Mouse (Mus musculus): ENCODE measurements around the gene Pafah1b1. TPM values are rescaled to one million over a fixed set of nuclear protein-coding genes. Genes with fewer than 3 reads are reported as not detected.

Pafah1b1 gene
- polyA plus RNA-seq, 1 experiment from 2014 or later: 49.5 TPM

DNA sequence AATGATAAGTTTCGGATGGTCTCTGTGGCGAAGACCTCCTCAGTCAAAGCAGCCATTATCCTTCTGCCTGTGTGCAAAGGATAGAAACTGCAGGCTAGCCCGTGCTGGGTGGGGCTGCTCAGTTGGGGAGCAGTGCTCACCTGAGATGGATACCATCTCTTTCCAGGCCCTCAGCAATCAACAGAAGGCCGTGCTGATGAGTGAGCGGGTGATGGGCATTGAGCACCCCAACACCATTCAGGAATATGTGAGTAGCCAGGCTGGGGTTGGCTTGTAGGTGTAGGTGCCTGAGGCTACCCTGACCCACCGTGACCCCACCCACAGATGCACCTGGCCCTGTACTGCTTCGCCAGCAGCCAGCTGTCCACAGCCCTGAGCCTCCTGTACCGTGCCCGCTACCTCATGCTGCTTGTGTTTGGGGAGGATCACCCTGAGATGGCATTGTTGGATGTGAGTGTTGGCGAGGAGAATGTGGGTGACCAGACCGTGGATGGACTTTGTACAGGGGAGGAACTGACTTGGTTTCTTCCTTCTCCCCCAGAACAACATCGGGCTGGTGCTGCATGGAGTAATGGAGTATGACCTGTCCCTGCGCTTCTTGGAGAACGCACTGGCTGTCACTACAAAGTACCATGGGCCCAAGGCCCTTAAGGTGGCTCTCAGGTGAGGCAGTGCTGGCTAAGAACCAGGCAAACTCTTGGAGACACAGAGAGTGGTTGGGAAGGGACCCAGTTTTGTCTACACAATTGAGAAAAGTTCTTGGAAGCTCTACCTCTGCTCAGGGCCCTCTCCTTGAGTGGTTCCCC lies 57.5 kb downstream of the Pafah1b1 start:
- Histone ChIP-seq H3K27ac (no peak overlapping the region), H3K27me3 (ENCODE audit: insufficient read depth, poor library complexity, severe bottlenecking) (no peaks in the 10 kb centered on the region), H3K9me3 (no peaks in the 10 kb centered on the region), H3K4me3 (no peak overlapping the region), H3K4me1 (replicated peaks) (no peaks in the 10 kb centered on the region), H3K36me3 (peaks cover 86% of the 10 kb centered on the region)
- DNase-seq (ENCODE audit: low spot score): no peak
- 93% methylated on average over 14 of the region's 14 CpGs for WGBS

DNA sequence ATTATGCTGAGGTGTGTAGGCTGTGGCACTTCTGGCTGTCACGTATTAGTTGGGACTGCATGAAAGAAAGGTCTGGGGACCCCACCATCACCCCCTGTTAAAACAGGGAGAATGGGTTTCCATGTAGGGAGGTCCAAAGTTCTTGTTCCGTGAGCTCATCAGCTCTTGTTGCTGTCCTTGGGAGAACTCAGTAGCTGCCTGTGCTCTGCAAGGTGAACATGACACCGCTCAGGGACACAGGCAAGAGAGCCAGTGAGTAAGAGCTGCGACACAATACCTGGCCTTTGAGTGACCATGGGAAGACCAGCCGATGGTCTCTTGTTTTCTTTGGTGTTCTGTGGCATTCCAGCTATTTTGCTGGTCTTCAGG lies 58.2 kb downstream of the Pafah1b1 start:
- 93% methylated on average over 5 of the region's 5 CpGs for WGBS
- Histone ChIP-seq H3K27ac (no peak overlapping the region), H3K9me3 (no peaks in the 10 kb centered on the region), H3K4me1 (replicated peaks) (no peaks in the 10 kb centered on the region), H3K4me3 (no peak overlapping the region), H3K27me3 (ENCODE audit: insufficient read depth, poor library complexity, severe bottlenecking) (no peaks in the 10 kb centered on the region), H3K36me3 (peaks cover 93% of the 10 kb centered on the region)
- no peak for DNase-seq (ENCODE audit: low spot score)

- Histone ChIP-seq H3K4me3 (no peak overlapping the region), H3K4me1 (replicated peaks) (no peaks in the 10 kb centered on the region), H3K27me3 (ENCODE audit: insufficient read depth, poor library complexity, severe bottlenecking) (no peaks in the 10 kb centered on the region), H3K27ac (no peak overlapping the region), H3K36me3 (peaks cover 98% of the 10 kb centered on the region), H3K9me3 (no peaks in the 10 kb centered on the region)
- DNase-seq (ENCODE audit: low spot score): no peak
- 94% methylated on average over 17 of the region's 17 CpGs for WGBS
These were observed 58.7 kb downstream of the Pafah1b1 start for GRCm38 (mm10) chr11:74665631-74666283.

- Histone ChIP-seq H3K36me3 (peaks cover 100% of the 10 kb centered on the region), H3K4me3 (no peak overlapping the region)
These were observed 59.6 kb downstream of the Pafah1b1 start for GRCm38 (mm10) chr11:74664906-74665305.

GRCm38 (mm10) chr11:74664279-74664678 lies 60.2 kb downstream of the Pafah1b1 start:
- WGBS: 85% methylated on average over 3 of the region's 3 CpGs
- no peak for DNase-seq (ENCODE audit: low spot score)
- no peak overlapping the region for H3K27ac ChIP-seq

More at GRCm38 (mm10) chr11:74664906-74665305, 59.6 kb downstream of the Pafah1b1 start:
- DNase-seq (ENCODE audit: low spot score): no peak
- Histone ChIP-seq H3K9me3 (no peaks in the 10 kb centered on the region), H3K4me1 (replicated peaks) (no peaks in the 10 kb centered on the region), H3K27ac (no peak overlapping the region), H3K27me3 (ENCODE audit: insufficient read depth, poor library complexity, severe bottlenecking) (no peaks in the 10 kb centered on the region)
- 94% methylated on average over 8 of the region's 8 CpGs for WGBS

DNA sequence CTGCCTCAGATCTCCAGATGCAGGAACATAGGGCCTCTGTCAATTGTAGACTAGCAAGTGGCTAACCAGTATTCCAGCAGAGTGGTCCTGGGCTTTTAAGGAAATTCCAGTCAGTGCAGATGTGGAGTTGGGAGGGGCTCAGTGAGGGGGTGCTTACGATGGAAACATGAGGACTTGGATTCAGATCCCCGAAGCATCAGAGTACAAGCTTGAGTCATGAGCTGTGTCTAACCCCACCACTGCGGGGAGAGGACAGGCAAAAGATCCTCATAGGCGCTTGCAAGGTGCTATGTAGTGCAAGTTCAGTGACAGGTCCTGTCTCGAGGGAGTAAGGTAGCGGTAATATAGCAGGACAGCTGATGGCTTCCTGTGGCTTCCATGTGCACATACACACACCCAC lies 62.2 kb downstream of the Pafah1b1 start:
- 91% methylated on average over 6 of the region's 6 CpGs for WGBS
- DNase-seq (ENCODE audit: low spot score): no peak

More at GRCm38 (mm10) chr11:74664279-74664678, 60.2 kb downstream of the Pafah1b1 start:
- Histone ChIP-seq H3K4me3 (no peak overlapping the region), H3K36me3 (peaks cover 100% of the 10 kb centered on the region), H3K4me1 (replicated peaks) (no peaks in the 10 kb centered on the region), H3K27me3 (ENCODE audit: insufficient read depth, poor library complexity, severe bottlenecking) (no peaks in the 10 kb centered on the region), H3K9me3 (no peaks in the 10 kb centered on the region)

DNA sequence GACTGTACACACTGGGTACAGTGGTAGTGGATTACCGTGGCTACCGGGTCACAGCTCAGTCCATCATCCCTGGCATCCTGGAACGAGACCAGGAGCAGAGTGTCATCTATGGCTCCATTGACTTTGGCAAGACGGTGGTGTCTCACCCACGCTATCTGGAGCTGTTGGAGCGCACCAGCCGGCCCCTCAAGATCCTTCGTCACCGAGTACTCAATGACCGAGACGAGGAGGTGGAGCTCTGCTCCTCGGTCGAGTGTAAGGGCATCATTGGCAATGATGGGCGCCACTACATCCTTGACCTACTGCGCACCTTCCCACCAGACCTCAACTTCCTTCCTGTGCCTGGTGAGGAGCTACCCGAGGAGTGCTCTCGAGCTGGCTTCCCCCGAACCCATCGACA lies 62.8 kb downstream of the Pafah1b1 start:
- peaks cover 100% of the 10 kb centered on the region for H3K36me3 ChIP-seq

More for the DNA sequence above, 62.2 kb downstream of the Pafah1b1 start:
- Histone ChIP-seq H3K27me3 (ENCODE audit: insufficient read depth, poor library complexity, severe bottlenecking) (no peaks in the 10 kb centered on the region), H3K27ac (no peak overlapping the region), H3K4me3 (no peak overlapping the region), H3K4me1 (replicated peaks) (no peaks in the 10 kb centered on the region), H3K36me3 (peaks cover 100% of the 10 kb centered on the region), H3K9me3 (peaks cover 6% of the 10 kb centered on the region; the same call in 1 of the 2 replicates)

GRCm38 (mm10) chr11:74660336-74660735 lies 64.1 kb downstream of the Pafah1b1 start:
- H3K27ac ChIP-seq: no peak overlapping the region
- no peaks in the 10 kb centered on the region for H3K4me1 ChIP-seq (replicated peaks)
- H3K36me3 ChIP-seq: peaks cover 93% of the 10 kb centered on the region
- H3K27me3 ChIP-seq (ENCODE audit: insufficient read depth, poor library complexity, severe bottlenecking): no peaks in the 10 kb centered on the region
- peaks cover 6% of the 10 kb centered on the region; the same call in 1 of the 2 replicates for H3K9me3 ChIP-seq
- no peak overlapping the region for H3K4me3 ChIP-seq
- DNase-seq (ENCODE audit: low spot score): no peak
- 96% methylated on average over 13 of the region's 13 CpGs for WGBS

More for the DNA sequence above, 62.8 kb downstream of the Pafah1b1 start:
- Histone ChIP-seq H3K27me3 (ENCODE audit: insufficient read depth, poor library complexity, severe bottlenecking) (no peaks in the 10 kb centered on the region), H3K4me1 (replicated peaks) (no peaks in the 10 kb centered on the region), H3K9me3 (peaks cover 6% of the 10 kb centered on the region; the same call in 1 of the 2 replicates), H3K4me3 (no peak overlapping the region), H3K27ac (no peak overlapping the region)
- WGBS: 96% methylated on average over 19 of the region's 19 CpGs
- DNase-seq (ENCODE audit: low spot score): no peak

- no peak overlapping the region for H3K4me3 ChIP-seq
- DNase-seq (ENCODE audit: low spot score): no peak
- 89% methylated on average over 3 of the region's 3 CpGs for WGBS
- peaks cover 53% of the 10 kb centered on the region for H3K36me3 ChIP-seq
- peaks cover 6% of the 10 kb centered on the region; the same call in 1 of the 2 replicates for H3K9me3 ChIP-seq
- no peak overlapping the region for H3K27ac ChIP-seq
- no peaks in the 10 kb centered on the region for H3K27me3 ChIP-seq (ENCODE audit: insufficient read depth, poor library complexity, severe bottlenecking)
- peaks cover 31% of the 10 kb centered on the region for H3K4me1 ChIP-seq (replicated peaks)
These were observed 68.5 kb downstream of the Pafah1b1 start for GRCm38 (mm10) chr11:74655941-74656340.

- H3K36me3 ChIP-seq: peaks cover 27% of the 10 kb centered on the region
- H3K27me3 ChIP-seq (ENCODE audit: insufficient read depth, poor library complexity, severe bottlenecking): no peaks in the 10 kb centered on the region
- no peak for DNase-seq (ENCODE audit: low spot score)
- WGBS: 71% methylated on average over 6 of the region's 6 CpGs
- peaks cover 52% of the 10 kb centered on the region for H3K4me1 ChIP-seq (replicated peaks)
- H3K4me3 ChIP-seq: peak overlapping the region; percentile 1; the same call in 1 of the 2 replicates
- peaks cover 5% of the 10 kb centered on the region; the same call in 1 of the 2 replicates for H3K9me3 ChIP-seq
- H3K27ac ChIP-seq: peak overlapping the region; percentile 67
These were observed 71.1 kb downstream of the Pafah1b1 start for GRCm38 (mm10) chr11:74653385-74653784.

- H3K9me3 ChIP-seq: no peaks in the 10 kb centered on the region
- peaks cover 53% of the 10 kb centered on the region for H3K4me1 ChIP-seq (replicated peaks)
- 65% methylated on average over 4 of the region's 4 CpGs for WGBS
- peaks cover 22% of the 10 kb centered on the region for H3K36me3 ChIP-seq
- peak overlapping the region; percentile 1 for H3K4me3 ChIP-seq
- no peak for DNase-seq (ENCODE audit: low spot score)
- peaks cover 4% of the 10 kb centered on the region; the same call in 1 of the 2 replicates for H3K27me3 ChIP-seq (ENCODE audit: insufficient read depth, poor library complexity, severe bottlenecking)
- H3K27ac ChIP-seq: peak overlapping the region; percentile 67
These were observed 71.7 kb downstream of the Pafah1b1 start for GRCm38 (mm10) chr11:74652791-74653191.

- whole genome bisulfite sequencing: 75% methylated on average over 4 of the region's 4 CpGs
- peaks cover 53% of the 10 kb centered on the region for H3K4me1 ChIP-seq (replicated peaks)
- DNase-seq (ENCODE audit: low spot score): no peak
These were observed 73.8 kb downstream of the Pafah1b1 start for GRCm38 (mm10) chr11:74650576-74651100.

More at GRCm38 (mm10) chr11:74650576-74651100, 73.8 kb downstream of the Pafah1b1 start:
- Histone ChIP-seq H3K27ac (0 out of 2 replicates have a peak overlapping the region, but pooled peaks have one; percentile 90), H3K4me3 (peak overlapping the region; percentile 96), H3K27me3 (ENCODE audit: insufficient read depth, poor library complexity, severe bottlenecking) (peaks cover 6% of the 10 kb centered on the region; the same call in 1 of the 2 replicates), H3K36me3 (peaks cover 4% of the 10 kb centered on the region; the same call in 1 of the 2 replicates), H3K9me3 (no peaks in the 10 kb centered on the region)
